Mouse (Mus musculus) embryonic fibroblast, embryonic 13.5 days (primary cell): ENCODE results near the gene Birc5.

ENCODE experiments used
- CTCF ChIP-seq: IDR thresholded peaks from 2 replicates; pipeline ENCODE4 v1.5.1; 2011; ENCODE audit warnings: mild to moderate bottlenecking, control low read depth, low read length, moderate library complexity, borderline replicate concordance; ENCODE audit not compliant: insufficient read depth
- POLR2A ChIP-seq: IDR thresholded peaks from 2 replicates; pipeline ENCODE4 v1.6.1; 2011; ENCODE audit warnings: low read depth, mild to moderate bottlenecking, control low read depth, low read length, moderate library complexity

GRCm38 (mm10) chr11:117834086-117834485 lies 15.0 kb upstream of the Birc5 start:
- TF ChIP-seq POLR2A = no peak
- no peak for TF ChIP-seq CTCF
